Mouse (Mus musculus): Measurements from ENCODE around the gene Gngt2. TPM values are rescaled to one million over a fixed set of nuclear protein-coding genes. Genes with fewer than 3 reads are reported as not detected.

Gene Gngt2
- total RNA-seq, 4 experiments from 2014 or later = 2.3 to 4.0 (median 2.8) TPM

Other genes with a start within 250 kb of the Gngt2 start
- 1 to 10 TPM in 1 of 4 experiments, under 1 TPM in 3; 0.12 to 1.0 (median 0.29) TPM for gene Ngfr, start 249.5 kb upstream of the Gngt2 start, total RNA-seq (2022)
- 100 to 1,000 TPM; 142 to 193 (median 171) TPM for gene Phb, start 170.3 kb upstream of the Gngt2 start, total RNA-seq (2022)
- gene Zfp652, start 124.5 kb upstream of the Gngt2 start, total RNA-seq (2022) = 100 to 1,000 TPM; 107 to 171 (median 133) TPM
- under 1 TPM; 0.20 to 0.54 (median 0.34) TPM for gene B130006D01Rik, start 113.6 kb upstream of the Gngt2 start, total RNA-seq (2022)
- 100 to 1,000 TPM; 341 to 419 (median 369) TPM for gene Phospho1, start 12.7 kb upstream of the Gngt2 start, total RNA-seq (2022)
- gene Abi3, start 5.3 kb downstream of the Gngt2 start, total RNA-seq (2022) = 1 to 10 TPM in 3 of 4 experiments, under 1 TPM in 1; 0.77 to 2.2 (median 1.5) TPM
- gene B4galnt2, start 77.7 kb downstream of the Gngt2 start, total RNA-seq (2022) = not detected
- not detected for gene Igf2bp1, start 168.7 kb downstream of the Gngt2 start, total RNA-seq (2022)
- gene Gip, start 187.3 kb downstream of the Gngt2 start, total RNA-seq (2022) = not detected
- gene Snf8, start 197.7 kb downstream of the Gngt2 start, total RNA-seq (2022) = 10 to 100 TPM; 30.5 to 36.9 (median 31.6) TPM
- 10 to 100 TPM; 15.0 to 17.9 (median 16.3) TPM for gene Ube2z, start 228.2 kb downstream of the Gngt2 start, total RNA-seq (2022)
- 1,000 to 10,000 TPM; 1,235 to 1,416 (median 1,336) TPM for gene Atp5g1, start 238.5 kb downstream of the Gngt2 start, total RNA-seq (2022)